Mouse (Mus musculus) thymus, adult 2 months (tissue): ENCODE measurements around the gene Gpr25.
A peak's percentile ranks its signal among the peaks of the same experiment; 100 is the strongest.

ENCODE experiments used
- CTCF ChIP-seq: fragments of 200-500 bp; IDR thresholded peaks from 2 replicates; pipeline ENCODE4 v1.5.1; 2012; ENCODE audit warnings: mild to moderate bottlenecking, control low read depth, low read length, moderate library complexity, borderline replicate concordance; ENCODE audit not compliant: control insufficient read depth, poor library complexity, insufficient read depth; ENCODE audit errors: extremely low read depth
- POLR2A ChIP-seq: fragments of 200-500 bp; IDR thresholded peaks from 2 replicates; pipeline ENCODE4 v1.6.1; 2012; ENCODE audit warnings: mild to moderate bottlenecking, low read length, control low read depth, moderate library complexity; ENCODE audit not compliant: control insufficient read depth, poor library complexity, insufficient read depth; ENCODE audit errors: extremely low read depth

- TF ChIP-seq CTCF: 0 out of 2 replicates have a peak, but pooled peaks have one; percentile 45
- TF ChIP-seq POLR2A: no peak
These were observed 609 bp downstream of the Gpr25 start for GRCm38 (mm10) chr1:136259893-136260634.
